Mouse (Mus musculus) mesoderm, embryonic 11.5 days (tissue): ENCODE data around the gene Gm17402.

Experiments used
- DNase-seq: peaks from one replicate; pipeline ENCODE4 v3.0.0-alpha.2; 2012; ENCODE audit warnings: low read depth, low spot score

Gm17402 gene

DNA sequence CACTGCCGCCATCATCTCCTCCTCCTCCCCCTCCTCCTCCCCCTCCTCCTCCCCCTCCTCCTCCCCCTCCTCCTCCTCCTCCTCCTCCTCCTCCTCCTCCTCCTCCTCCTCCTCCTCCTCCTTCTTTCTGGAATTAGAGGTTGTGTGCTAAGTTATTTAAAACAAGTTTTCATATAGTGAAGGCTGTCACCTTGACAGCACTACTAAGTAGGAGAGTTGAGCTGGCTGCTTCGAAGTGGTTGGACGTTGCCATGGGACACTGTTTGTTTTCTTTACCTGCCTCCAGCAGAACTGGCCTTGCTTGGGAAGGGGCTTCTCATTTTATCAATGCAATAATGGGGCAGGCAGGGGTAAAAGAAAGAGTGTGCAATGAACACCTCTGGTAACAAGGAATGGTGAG, at the start of gene Gm17402:
Gene Gm17402 (minus strand): TSS at position 101 of the 400 bp plus-strand sequence.
- no peak for DNase-seq

DNA sequence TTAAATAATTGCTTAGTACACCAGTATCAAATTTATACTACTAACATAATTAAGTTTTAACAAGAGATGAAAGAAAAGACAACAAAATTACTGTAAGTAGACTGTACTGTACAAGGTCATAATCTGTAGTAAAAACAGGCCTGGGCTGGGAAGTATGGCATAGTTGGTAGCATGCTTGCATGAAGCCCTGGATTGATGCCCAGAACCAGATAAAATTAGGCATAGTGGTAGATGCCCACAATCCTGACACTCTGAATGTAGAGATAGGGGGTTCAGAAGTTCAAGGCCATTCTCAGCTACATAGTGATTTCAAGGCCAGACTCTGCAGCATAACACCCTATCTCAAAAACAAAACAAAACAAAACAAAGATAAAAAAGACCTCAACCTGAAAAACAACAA, 3.3 kb upstream of the Gm17402 start:
- DNase-seq = no peak

DNA sequence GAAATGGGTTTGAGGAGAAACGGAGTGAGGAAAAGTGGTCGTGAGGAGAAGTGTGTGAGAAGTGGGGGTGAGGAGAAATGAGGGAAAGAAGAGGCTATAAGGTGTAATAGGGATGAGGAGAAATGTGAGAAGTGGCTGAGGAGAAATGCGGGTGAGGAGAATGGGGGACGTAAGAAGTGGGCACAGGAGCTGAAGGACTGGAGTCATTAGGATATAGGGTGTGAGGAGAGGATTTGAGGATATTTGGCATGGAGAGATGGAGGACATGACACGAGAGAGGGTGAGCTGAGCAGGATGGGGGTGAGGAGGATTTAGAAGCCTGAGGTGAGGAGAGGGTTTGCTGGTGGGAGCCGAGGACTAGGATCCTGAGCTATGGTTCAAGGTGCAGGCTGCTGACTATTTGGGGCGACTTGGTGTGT, 594 bp downstream of the Gm17402 start:
- no peak for DNase-seq

DNA sequence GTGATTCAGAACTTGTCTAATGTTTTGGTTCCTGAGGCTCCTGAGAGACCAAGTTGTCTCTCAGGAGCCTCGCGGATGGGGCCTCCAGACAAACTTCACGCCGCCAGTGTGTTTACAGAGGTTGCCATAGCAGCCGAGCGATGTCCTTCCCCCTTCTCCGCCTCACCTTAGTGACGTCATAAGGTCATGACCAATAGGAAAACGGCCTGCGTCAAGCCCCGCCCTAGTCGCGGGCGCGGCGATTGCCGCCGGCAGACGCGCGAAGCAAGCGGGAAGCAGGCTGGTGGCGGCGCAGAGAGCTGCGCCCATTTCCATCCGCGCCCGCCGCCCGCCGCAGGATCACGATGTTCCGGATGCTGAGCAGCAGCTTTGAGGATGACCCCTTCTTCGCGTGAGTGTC, 1.1 kb downstream of the Gm17402 start, which contains the start of gene Mlf1:
Gene Mlf1 (plus strand): TSS at position 226 of the 400 bp plus-strand sequence.
- peak; percentile 97 for DNase-seq

DNA sequence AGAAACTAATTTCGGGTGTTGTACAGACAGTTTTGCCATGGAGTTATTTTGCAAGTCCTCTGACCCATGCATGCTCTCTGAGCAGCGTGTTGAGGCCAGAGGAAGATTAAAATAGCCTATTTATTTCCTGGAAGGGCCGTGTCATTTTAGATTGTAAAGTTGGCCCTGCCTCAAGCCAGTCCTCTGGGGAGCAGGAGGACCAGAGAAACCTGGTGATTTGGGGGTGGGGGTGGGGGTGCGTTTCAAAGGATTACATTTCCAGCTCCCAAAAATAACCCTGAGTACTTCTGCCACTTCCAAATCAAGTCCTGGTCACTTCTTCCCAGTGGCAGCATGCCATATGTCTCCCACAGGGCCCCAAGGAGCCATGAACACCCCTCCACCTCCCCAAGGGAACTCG, 2.2 kb downstream of the Gm17402 start:
- no peak for DNase-seq

DNA sequence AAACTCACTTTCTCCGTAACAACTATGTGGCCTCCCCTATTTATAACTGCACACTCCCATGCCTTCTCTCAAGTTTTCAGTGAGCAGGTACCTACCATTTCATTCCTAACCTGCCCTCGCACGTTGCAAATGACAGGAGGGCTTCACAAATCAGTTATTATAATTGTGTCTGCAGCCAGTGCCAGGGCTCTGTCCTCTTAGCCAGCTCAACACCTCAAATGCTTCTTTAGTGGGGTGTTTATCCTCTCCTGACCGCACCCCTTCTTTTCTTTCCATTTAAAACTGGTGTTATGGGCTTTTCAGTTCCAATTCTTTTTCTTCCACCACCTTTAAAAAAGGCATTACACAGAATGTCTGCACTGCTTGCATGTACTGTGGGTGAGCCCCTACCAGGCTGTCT, 2.8 kb downstream of the Gm17402 start:
- no peak for DNase-seq

DNA sequence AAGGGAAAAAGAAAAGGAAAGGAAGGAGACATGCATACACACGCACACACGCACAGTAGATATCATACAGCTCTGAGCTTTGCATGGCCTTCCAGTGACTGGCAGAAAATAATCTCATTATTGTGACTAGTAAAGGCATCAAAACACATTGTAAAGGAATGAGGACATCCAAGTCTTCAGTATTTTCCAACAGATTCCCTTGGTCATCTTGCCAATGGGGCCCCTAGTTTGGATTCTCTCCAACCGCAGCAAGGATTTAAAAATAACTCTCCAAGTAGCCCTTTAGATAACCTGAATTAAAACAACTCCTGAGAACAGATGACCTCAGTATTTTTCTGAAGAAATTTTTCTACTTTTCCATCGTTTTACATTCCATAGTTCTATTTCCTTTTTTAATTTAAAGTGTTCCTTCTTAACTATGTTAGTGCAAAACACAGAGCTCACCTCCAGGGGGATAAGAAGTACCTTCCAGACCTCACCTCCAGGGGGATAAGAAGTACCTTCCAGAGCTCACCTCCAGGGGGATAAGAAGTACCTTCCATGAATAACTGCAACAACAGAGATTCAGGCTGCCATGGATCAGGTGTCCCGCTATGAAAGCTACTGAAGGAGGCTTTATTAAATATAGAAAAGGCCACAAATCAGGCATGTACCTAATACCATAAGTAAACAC, 5.4 kb downstream of the Gm17402 start:
- DNase-seq = peak; percentile 24

DNA sequence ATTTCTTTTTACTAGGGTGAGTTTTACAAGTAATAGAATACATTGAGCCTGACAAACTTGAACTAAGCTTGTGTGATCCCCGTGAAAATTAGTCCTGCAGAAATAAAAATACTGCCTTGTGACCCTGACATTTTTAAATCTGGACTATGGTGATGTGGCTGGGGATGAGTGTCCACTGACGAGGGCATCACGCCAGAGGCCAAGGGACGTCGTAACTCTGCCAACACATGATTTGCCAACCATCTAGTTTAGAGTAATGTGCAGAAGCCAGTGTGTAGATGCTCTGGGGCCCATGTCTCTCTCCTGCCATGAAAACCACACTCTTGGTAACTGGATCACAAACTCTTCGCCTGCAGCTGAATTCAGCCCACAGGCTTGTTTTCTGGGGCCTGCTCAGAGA, 7.5 kb downstream of the Gm17402 start:
- no peak for DNase-seq

DNA sequence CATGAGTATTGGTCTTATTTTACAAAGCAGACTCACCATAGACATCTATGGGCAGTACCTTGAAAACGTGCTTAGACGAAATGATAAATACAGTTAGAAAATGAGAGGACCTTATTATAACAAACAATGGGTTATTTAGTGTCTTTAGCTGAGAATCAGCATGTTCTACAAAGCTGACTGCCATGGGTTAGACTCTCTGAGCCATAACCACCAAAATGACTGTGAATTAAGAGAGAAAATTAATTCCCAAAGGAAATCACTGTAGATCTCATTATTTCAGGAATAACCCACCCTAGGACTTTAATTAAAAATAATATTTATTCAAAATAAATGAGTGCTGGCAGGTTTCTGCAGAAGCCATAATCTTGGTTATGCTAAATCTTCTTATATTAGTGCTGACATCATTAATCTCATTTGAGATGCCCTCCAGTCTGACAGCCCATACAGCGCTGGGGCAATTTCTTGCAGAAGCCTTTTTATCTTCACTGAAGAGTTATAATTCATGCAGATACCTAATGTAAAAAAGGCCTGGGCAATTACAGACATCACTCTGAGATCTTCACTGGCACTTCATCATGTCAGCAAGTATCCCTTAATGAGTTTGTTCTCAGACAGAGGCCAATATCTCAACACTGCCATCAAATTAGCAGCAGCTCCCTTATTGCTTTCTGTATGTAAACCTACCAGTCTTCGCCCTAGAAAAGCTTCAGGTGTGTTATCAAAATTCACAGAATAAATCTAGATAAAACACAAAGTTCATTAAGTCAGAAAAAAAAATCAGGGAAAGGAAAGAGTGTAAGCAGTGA, 8.7 kb downstream of the Gm17402 start:
- DNase-seq = no peak

DNA sequence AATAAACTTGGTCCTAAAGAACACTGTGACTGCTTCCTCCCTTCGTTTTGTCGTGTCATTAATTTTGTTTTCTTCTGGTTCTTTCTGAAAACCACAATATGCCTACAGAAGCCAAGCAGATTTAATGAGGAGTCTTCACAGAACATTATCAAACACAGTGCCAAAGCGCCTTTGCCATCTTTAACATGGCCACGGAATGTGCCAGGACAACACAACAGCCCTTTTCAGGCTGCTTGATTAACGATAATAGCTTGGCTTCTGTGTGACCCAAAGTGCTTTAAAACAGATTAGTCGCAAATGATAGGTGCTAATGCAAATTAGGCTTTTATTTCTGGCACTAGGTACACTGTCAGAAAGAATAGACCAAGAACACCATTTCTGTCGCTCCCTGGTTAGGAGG, 16.6 kb downstream of the Gm17402 start:
- DNase-seq = no peak

DNA sequence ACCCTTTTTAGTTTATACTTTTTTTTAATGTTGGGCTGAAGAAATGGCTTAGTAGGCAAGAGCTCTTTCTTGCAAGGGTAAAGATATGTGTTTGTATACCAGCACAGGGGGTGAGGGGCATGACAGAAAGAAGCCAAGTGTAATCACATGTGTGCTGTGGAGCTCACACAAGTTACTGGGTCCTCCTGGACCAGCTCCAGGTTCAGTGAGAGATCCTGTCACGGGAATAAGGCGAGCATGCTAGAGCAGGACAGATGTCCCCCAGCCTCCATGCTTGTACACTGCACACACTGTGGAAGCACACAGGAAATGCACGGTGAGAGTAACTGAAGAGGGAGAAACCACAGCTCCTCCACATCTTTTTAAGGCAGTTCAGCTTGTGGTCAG, 22.2 kb downstream of the Gm17402 start:
- DNase-seq = no peak

DNA sequence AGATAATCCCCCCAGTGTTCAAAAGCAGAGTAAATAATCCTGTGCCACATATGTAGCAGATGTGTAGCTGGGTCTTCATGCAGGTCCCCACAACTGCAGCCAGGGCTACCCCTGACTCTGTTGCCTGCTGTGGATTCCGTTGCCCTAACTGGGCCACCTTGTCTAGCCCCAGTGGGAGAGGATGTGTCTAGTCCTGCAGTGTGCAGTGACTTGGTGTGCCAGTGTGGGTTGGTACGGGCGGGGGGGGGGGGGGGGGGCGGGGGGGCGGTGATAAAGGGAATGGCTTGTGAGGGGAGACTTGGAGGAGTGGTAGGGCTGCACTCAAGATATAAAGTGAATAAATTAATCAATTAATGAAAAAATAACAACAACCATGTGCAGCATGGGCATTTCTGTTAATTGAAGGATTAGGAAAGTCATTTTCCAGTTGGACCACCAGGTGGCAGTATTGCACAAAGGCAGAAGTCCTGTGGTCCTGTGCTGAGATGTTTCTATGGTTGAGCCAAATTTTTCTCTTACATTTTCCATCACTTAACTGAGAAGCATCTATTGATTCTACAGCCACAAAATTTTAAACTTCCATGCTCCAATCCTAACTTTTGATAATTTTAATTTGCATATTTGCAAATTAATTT, 22.7 kb downstream of the Gm17402 start:
- DNase-seq = peak; percentile 69

DNA sequence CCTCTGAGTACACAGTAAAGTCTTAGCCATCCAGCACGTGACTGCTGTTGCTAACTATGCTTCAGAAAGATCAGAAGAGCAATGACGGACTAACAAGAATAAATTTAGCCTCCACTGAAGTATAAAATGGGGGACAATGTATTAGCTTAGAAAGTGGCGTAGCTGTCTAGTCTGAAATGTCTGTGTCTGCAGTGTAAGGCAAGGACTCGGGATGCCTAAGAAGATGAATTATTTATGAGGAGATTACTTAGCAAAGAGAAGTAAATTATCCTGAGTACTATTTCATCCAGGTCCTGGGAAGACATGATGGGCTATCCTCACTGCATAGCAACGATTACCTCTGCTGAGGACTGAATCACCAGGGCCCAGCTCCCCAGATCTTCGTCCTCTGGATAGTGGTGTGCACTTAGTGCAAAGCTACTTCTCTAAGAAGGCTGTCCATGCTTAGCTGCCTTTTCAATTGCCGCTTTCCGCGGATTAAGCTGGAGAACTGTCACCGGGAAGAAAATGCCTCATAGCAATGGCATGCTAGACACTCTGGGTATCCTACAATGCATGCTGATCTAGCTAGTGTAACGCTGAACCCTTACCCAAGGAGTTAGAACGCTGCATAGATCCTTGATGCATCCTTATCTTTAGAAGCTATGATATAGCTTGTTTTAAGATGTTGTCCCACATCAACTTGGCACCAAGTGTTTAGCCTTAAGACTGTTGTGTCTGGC, 23.4 kb downstream of the Gm17402 start:
- DNase-seq = no peak

DNA sequence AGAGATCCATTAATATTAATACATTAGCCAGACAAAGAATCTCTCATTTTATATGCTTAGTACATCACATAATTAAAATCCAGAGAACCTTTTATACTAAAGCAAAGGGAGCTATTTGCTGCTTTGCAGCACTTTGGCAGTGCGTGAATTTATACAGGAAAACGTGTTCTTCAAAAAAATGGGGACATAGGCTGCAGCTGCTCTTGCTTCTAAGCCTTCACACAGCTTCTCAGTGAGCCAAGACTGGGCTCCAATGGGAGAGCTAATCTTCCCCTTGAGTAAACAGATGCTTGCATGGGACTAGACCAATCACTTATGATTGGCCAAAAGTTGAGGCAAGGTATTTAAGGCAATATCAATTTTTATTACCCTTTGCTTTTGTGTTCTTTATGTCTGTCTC, 28.3 kb downstream of the Gm17402 start:
- DNase-seq = no peak

DNA sequence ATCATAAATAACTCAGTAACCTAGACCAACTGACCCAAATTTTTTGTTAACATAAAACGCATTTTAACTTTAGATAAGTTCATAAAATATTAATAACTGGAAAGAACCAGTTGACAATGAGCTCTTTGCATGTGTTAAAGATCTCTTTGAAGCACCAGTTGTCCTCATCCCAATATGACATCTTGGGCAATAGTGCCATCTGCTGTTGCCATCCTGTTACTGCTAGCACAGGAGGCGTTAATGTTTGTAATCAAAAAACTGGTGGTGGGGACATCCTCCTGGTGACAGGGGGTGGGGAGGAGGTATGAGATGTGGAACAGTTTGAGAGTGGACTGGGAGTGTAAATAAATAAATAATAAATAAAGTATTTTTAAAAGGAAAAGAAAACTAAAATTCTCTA, 30.4 kb downstream of the Gm17402 start:
- DNase-seq = peak; percentile 76

DNA sequence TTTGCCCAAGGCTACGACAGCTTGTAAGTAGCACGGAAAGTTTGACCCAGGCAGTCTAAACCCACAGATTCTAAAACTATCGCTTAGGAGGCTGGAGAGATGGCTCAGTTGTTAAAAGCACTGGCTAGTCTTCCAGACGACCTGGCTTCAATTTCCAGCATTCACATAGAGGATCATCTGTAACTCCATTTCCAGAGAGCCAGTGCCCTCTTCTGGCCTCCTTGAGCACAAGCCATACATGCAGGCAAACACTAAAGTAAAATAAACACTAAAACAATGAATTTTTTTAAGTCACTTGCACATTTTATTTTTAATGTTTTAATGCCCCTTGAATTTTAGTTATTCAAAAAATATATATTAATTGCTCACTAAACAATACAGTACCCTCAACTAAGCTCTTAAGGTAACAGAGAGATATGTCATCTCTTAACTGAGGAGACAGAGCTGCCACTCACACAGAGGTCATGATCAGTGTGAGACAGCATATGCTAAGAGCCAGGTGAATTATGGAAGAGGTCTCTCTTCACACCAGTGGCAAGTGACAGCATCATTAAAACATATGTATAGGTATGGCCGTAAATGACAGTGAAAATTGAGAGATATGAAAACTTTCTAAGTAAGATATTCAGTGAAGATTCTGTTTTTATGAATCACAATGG, 31.8 kb downstream of the Gm17402 start:
- peak; percentile 23 for DNase-seq

DNA sequence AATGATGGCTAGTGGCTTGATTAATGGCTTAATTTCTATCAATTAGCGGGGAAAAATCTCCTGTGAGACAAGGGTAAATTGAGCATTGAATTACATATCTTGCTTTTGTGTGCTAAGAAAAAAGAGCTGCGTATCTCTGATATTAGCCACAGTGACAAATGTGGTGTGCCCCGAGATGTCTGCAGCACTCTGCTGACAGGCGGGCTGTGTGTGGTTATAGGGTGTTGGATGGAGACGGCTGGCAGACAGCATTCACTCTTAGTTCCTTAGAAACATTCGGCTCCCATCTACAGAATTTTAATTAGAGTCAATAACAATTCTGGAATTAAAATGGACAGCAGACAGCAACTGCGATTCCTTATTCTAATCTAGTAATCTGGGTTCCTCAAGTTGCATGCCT, 34.0 kb downstream of the Gm17402 start:
- DNase-seq = no peak

DNA sequence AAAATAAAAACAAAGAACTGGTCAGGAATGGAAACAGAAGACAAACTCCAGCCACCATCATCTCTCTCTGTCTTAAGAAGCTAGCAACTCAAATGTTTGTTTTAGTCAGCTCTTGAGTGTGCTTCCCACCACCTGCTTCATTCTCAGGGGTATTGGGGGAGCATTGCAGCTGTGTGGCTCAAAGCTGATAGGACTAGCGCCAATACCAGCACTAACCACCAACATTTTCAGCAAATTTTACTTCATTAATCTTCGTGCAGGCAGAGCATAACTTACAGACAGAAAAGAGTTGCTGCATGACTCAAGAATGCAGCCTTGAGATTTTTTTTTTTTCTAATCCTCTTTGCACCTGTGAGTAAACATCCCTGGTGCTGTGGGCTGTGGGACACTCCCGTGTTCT, 35.4 kb downstream of the Gm17402 start:
- peak; percentile 19 for DNase-seq

DNA sequence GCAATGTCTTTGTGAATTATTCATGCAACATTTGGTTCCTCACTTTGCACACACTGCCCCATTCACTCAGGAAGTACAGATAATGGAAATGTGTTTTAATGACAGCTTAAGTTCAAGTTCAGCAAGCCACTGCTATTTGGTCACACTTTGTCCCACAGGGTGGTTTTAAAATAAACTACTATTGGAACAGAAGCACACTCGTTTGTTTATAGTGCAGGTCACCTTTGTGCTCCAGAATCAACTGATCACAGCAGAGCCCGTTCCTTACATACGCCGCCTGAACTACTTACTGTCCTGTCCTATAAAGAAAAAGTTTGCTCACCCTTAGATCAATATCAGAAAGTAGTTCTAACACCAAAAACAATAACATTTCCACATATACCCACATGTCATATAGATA, 52.5 kb downstream of the Gm17402 start:
- no peak for DNase-seq
